Mouse (Mus musculus): Measurements from ENCODE around the gene Fgfr2.

DNA sequence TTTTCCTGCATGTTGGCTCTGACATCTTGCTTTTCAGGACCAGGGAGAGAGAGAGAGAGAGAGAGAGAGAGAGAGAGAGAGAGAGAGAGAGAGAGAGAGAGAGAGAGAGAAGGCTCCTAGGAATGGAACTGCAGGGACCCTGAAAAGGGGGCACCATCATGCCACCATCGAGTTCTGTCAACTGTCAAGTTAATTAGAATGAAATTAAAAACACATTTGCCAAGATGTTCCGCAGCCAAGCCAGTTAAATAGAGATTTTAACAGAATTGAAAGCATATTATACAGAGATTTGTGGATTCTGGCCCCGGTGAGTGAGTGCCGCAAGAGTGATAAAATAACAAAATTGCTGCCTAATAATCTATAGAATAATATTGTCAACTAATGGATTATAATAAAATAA, 1400.8 kb downstream of the Fgfr2 start:
- no peak for TF ChIP-seq POLR2A (IDR thresholded peaks at IDR 0.05; ENCODE audit: control insufficient read depth, low read depth, low read length)
- no peak for TF ChIP-seq CTCF (IDR thresholded peaks at IDR 0.05; ENCODE audit: control insufficient read depth, insufficient read depth, insufficient replicate concordance, low read depth, low read length)
